Mouse (Mus musculus) small intestine, adult 2 months (tissue): ENCODE results near the gene Mmp21.

Source experiments
- CTCF ChIP-seq: fragments of 200-500 bp; IDR thresholded peaks from 2 replicates; pipeline ENCODE4 v1.5.1; 2012; ENCODE audit warnings: low read depth, mild to moderate bottlenecking, control low read depth, inconsistent platforms, low read length, moderate library complexity, mixed read lengths; ENCODE audit not compliant: insufficient replicate concordance, insufficient read length; ENCODE audit errors: extremely low read depth
- POLR2A ChIP-seq: fragments of 200-500 bp; IDR thresholded peaks from 2 replicates; pipeline ENCODE4 v1.6.1; 2012; ENCODE audit warnings: low read depth, mild to moderate bottlenecking, control low read depth, inconsistent platforms, low read length, moderate library complexity

GRCm38 (mm10) chr7:133679961-133680360 lies at the start of gene Mmp21:
- no peak for TF ChIP-seq POLR2A
- no peak for TF ChIP-seq CTCF
